ENCODE assay signal across 28 mouse cellular contexts in the genomic region with DNA sequence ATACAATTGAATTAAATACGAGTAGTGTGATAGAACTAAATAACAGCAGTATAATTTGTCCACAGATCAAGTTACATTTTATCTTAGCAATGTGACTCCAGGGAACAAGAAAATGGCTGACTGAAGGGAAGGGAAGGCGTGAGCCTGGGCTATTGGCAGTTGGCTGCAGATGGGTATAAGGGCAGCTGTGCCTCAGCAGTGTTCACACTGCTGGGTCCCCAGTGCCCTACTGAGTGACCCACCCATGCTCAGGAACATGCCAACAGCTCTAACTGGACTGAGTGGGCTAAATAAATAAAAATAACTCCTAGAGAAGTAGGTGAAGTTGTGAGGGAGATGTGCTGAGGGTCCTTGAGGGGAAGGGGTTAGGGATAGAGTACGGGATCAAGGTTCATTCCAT.
"Had no signal": no experiment of that assay in that cellular context is flagged by ENCODE, and none has a peak within 500 bp of the region (broad histone marks: within the 10 kb centered on the region; RNA-seq: fewer than 3 reads in every experiment).

No protein-coding gene starts in this region.

- H3K27me3 ChIP-seq: liver, embryonic 12.5 days; liver, embryonic 13.5 days; liver, embryonic 15.5 days; lung, embryonic 15.5 days; megakaryocyte, embryonic 14.5 days; midbrain, embryonic 12.5 days; midbrain, embryonic 13.5 days; midbrain, embryonic 15.5 days; neural tube, embryonic 12.5 days; neural tube, embryonic 13.5 days had no signal

- H3K9ac ChIP-seq: liver, embryonic 12.5 days; liver, embryonic 13.5 days; liver, embryonic 14.5 days; liver, embryonic 15.5 days; liver, postnatal 0 days; lung, embryonic 14.5 days; lung, embryonic 15.5 days; midbrain, embryonic 12.5 days; midbrain, embryonic 13.5 days; midbrain, embryonic 15.5 days; neural tube, embryonic 12.5 days; neural tube, embryonic 13.5 days had no signal

- H3K4me2 ChIP-seq: liver, embryonic 11.5 days; liver, embryonic 12.5 days; liver, embryonic 13.5 days; liver, embryonic 15.5 days; lung, embryonic 14.5 days; lung, embryonic 15.5 days; midbrain, embryonic 11.5 days; midbrain, embryonic 12.5 days; midbrain, embryonic 13.5 days; midbrain, embryonic 15.5 days; neural tube, embryonic 12.5 days; neural tube, embryonic 13.5 days had no signal

- H3K27ac ChIP-seq: left cerebral cortex, adult 2 months; liver, embryonic 12.5 days; liver, embryonic 13.5 days; liver, embryonic 14.5 days; liver, embryonic 15.5 days; macrophage; midbrain, embryonic 10.5 days; midbrain, embryonic 12.5 days; midbrain, embryonic 13.5 days; midbrain, embryonic 15.5 days; neural tube, embryonic 12.5 days; neural tube, embryonic 13.5 days had no signal

- H3K9me3 ChIP-seq: liver, embryonic 12.5 days; liver, embryonic 13.5 days; liver, embryonic 15.5 days; lung, embryonic 15.5 days; megakaryocyte, embryonic 14.5 days; midbrain, embryonic 10.5 days; midbrain, embryonic 12.5 days; midbrain, embryonic 13.5 days; midbrain, embryonic 15.5 days; neural tube, embryonic 12.5 days; neural tube, embryonic 13.5 days had no signal

- H3K4me1 ChIP-seq: liver, embryonic 12.5 days; liver, embryonic 13.5 days; liver, embryonic 15.5 days; lung, embryonic 15.5 days; megakaryocyte, embryonic 14.5 days; midbrain, embryonic 10.5 days; midbrain, embryonic 12.5 days; midbrain, embryonic 13.5 days; midbrain, embryonic 15.5 days; neural tube, embryonic 12.5 days; neural tube, embryonic 13.5 days had no signal

- H3K4me3 ChIP-seq: left cerebral cortex, adult 2 months; liver, embryonic 12.5 days; liver, embryonic 13.5 days; liver, embryonic 15.5 days; lung, embryonic 15.5 days; megakaryocyte, embryonic 14.5 days; midbrain, embryonic 10.5 days; midbrain, embryonic 12.5 days; midbrain, embryonic 13.5 days; midbrain, embryonic 15.5 days; myocyte; neural tube, embryonic 12.5 days; neural tube, embryonic 13.5 days had no signal

- DNase-seq: liver; liver, embryonic 13.5 days; liver, postnatal 0 days; lung, adult 18-20 months; lung, adult 2 months; lung, postnatal 10 days; lung, postnatal 14 days; lung, postnatal 36 days; lung, postnatal 4 days; midbrain, embryonic 14.5 days had no signal

- H3K36me3 ChIP-seq: liver, embryonic 12.5 days; liver, embryonic 13.5 days; liver, embryonic 15.5 days; lung, embryonic 15.5 days; midbrain, embryonic 10.5 days; midbrain, embryonic 12.5 days; midbrain, embryonic 13.5 days; midbrain, embryonic 15.5 days; neural tube, embryonic 12.5 days; neural tube, embryonic 13.5 days had no signal

- ATAC-seq: liver, embryonic 12.5 days; liver, postnatal 0 days; midbrain, embryonic 13.5 days; midbrain, embryonic 15.5 days; midbrain, embryonic 16.5 days had no signal
